ENCODE assay signal across 26 mouse cellular contexts in the genomic region with DNA sequence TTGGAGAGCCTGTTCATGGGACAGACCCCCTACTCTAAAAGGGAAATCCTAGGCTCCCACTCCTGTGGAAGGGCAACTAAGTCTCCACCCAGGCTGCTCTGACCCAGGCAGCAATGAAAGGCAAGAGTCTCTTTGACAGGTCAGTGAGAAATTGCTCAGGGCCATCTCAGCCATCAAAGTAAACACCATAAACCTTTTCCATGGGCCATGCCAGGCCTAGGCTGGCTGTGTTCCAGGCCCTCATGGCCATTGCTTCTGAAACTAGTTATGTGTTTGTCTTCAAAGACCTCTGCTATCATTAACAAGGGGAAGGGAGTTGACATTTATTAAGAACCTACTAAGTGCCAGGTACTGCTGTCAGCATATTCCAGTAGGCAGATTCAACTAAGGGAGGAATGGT.
DNase-seq lines count a peak whose midpoint lies in the region; ATAC-seq and TF ChIP-seq lines count a peak whose summit lies in the region.
"Had no signal": no experiment of that assay in that cellular context is flagged by ENCODE, and none has a peak within 500 bp of the region (broad histone marks: within the 10 kb centered on the region; RNA-seq: fewer than 3 reads in every experiment).

No protein-coding gene starts in this region.

- no peak overlapping the region for H3K9ac ChIP-seq in lung, embryonic 14.5 days
- H3K9ac ChIP-seq: forebrain, embryonic 15.5 days; hindbrain, embryonic 12.5 days; liver, embryonic 12.5 days; lung, embryonic 15.5 days; midbrain, embryonic 13.5 days; neural tube, embryonic 12.5 days; stomach, embryonic 15.5 days had no signal

- no peak overlapping the region for H3K27ac ChIP-seq in lung, embryonic 14.5 days (ENCODE audit: low read depth)
- H3K27ac ChIP-seq: forebrain, embryonic 15.5 days; hindbrain, embryonic 12.5 days; layer of hippocampus, adult 2 months; liver, embryonic 12.5 days; lung, embryonic 15.5 days; midbrain, embryonic 13.5 days; neural tube, embryonic 12.5 days; stomach, embryonic 15.5 days had no signal

- no peak overlapping the region for H3K4me3 ChIP-seq in lung, embryonic 14.5 days (ENCODE audit: low read depth, low read length)
- H3K4me3 ChIP-seq in lung, adult 2 months (replicated peaks; ENCODE audit: extremely low read depth, low read depth, low read length) = no peak overlapping the region
- H3K4me3 ChIP-seq: forebrain, embryonic 15.5 days; hindbrain, embryonic 12.5 days; layer of hippocampus, adult 2 months; liver, embryonic 12.5 days; lung, embryonic 15.5 days; megakaryocyte, embryonic 14.5 days; midbrain, embryonic 13.5 days; neural tube, embryonic 12.5 days; stomach, embryonic 15.5 days had no signal

- H3K36me3 ChIP-seq in lung, embryonic 14.5 days (ENCODE audit: insufficient read depth) = no peaks in the 10 kb centered on the region
- H3K36me3 ChIP-seq: forebrain, embryonic 15.5 days; G1E; hindbrain, embryonic 12.5 days; liver, embryonic 12.5 days; lung, embryonic 15.5 days; midbrain, embryonic 13.5 days; neural tube, embryonic 12.5 days; stomach, embryonic 15.5 days had no signal

- no peak for TF ChIP-seq POLR2A in lung, adult 2 months (IDR thresholded peaks at IDR 0.05; ENCODE audit: borderline replicate concordance, extremely low read depth, low read depth, low read length)

- H3K4me2 ChIP-seq in lung, embryonic 14.5 days = no peak overlapping the region
- H3K4me2 ChIP-seq: forebrain, embryonic 15.5 days; hindbrain, embryonic 12.5 days; liver, embryonic 12.5 days; lung, embryonic 15.5 days; midbrain, embryonic 13.5 days; neural tube, embryonic 12.5 days; stomach, embryonic 15.5 days had no signal

- peak; percentile 13 for DNase-seq in lung, embryonic 14.5 days
- no peak for DNase-seq in lung, adult 2 months
- DNase-seq in adrenal gland, adult (ENCODE audit: inconsistent age in 2 of 2, low spot score in 1 of 2) = peak; percentile 44 to 85
- peak; percentile 75 for DNase-seq in adrenal gland, postnatal 10 days
- DNase-seq in large intestine, adult 2 months (ENCODE audit: low read depth, low spot score) = peak; percentile 54
- no peak for DNase-seq in urinary bladder, adult 2 months (ENCODE audit: low spot score)
- DNase-seq in frontal cortex, postnatal 10 days (ENCODE audit: low spot score in 2 of 2) = no peak
- DNase-seq: B cell, adult 2 months; cerebellum, adult 8-10 months; gastrocnemius, postnatal 14 days; heart, adult 18-20 months; kidney, adult 8-10 months; kidney, postnatal 10 days; thymus, postnatal 25 days had no signal

- TF ChIP-seq CTCF in lung, embryonic 14.5 days (IDR thresholded peaks at IDR 0.05; ENCODE audit: low read depth) = no peak
- TF ChIP-seq CTCF in lung, adult 2 months (IDR thresholded peaks at IDR 0.05; ENCODE audit: insufficient read depth, low read length) = no peak

- no peaks in the 10 kb centered on the region for H3K9me3 ChIP-seq in lung, embryonic 14.5 days (ENCODE audit: low read depth, low read length)
- H3K9me3 ChIP-seq: forebrain, embryonic 15.5 days; G1E; hindbrain, embryonic 12.5 days; liver, embryonic 12.5 days; lung, embryonic 15.5 days; megakaryocyte, embryonic 14.5 days; midbrain, embryonic 13.5 days; neural tube, embryonic 12.5 days; stomach, embryonic 15.5 days had no signal

- H3K4me1 ChIP-seq in lung, embryonic 14.5 days (ENCODE audit: insufficient read depth) = no peaks in the 10 kb centered on the region
- H3K4me1 ChIP-seq in lung, adult 2 months (ENCODE audit: control insufficient read depth, insufficient read depth, low read length) = no peaks in the 10 kb centered on the region
- H3K4me1 ChIP-seq: forebrain, embryonic 15.5 days; hindbrain, embryonic 12.5 days; liver, embryonic 12.5 days; lung, embryonic 15.5 days; midbrain, embryonic 13.5 days; neural tube, embryonic 12.5 days; stomach, embryonic 15.5 days had no signal

- no peaks in the 10 kb centered on the region for H3K27me3 ChIP-seq in lung, embryonic 14.5 days (ENCODE audit: insufficient read depth, low read length)
- H3K27me3 ChIP-seq: CH12.LX; forebrain, embryonic 15.5 days; hindbrain, embryonic 12.5 days; liver, embryonic 12.5 days; lung, embryonic 15.5 days; midbrain, embryonic 13.5 days; neural tube, embryonic 12.5 days; stomach, embryonic 15.5 days had no signal

- no peak for ATAC-seq in lung, embryonic 14.5 days (ENCODE audit: insufficient read depth)
- ATAC-seq: activated CD4-positive, CD25-positive, alpha-beta regulatory T cell, adult 4 months; forebrain, embryonic 15.5 days; liver, embryonic 12.5 days; midbrain, embryonic 13.5 days had no signal

Comparison
In these comparisons a context has a peak if more than half of its experiments do, and no peak if none do; other contexts are left out.
1. DNase-seq: peak in lung, embryonic 14.5 days (single experiment), adrenal gland, adult (2 of 2), adrenal gland, postnatal 10 days (single experiment) and large intestine, adult 2 months (single experiment); none in lung, adult 2 months (single experiment), urinary bladder, adult 2 months (single experiment) and frontal cortex, postnatal 10 days (0 of 2).